Mouse (Mus musculus) heart, postnatal 10 days (tissue): ENCODE data around the gene Stab2. TPM values are rescaled to one million over a fixed set of nuclear protein-coding genes. Genes with fewer than 3 reads are reported as not detected.

Experiments used
- DNase-seq, 2 experiments: peaks; one replicate each; pipeline ENCODE4 v3.0.0; 2021
- intact Hi-C: fragments of 180-260 bp; cut with DNase I; formaldehyde crosslinking; loops from one replicate; pipeline ENCODE4 v1.15.1; 2025
- total RNA-seq, 2 experiments: library from RNA; stranded (reverse); gene quantifications; 2 replicates each; pipeline ENCODE4 v1.2.3; 2021

The Stab2 gene
- under 1 TPM; 0.22 to 0.41 TPM for total RNA-seq

- intact Hi-C loops, result no loop called here
These were observed at the start of gene Stab2 for GRCm38 (mm10) chr10:87007385-87008214. TSS of gene Stab2 (minus strand) at chr10:87008025.

DNA sequence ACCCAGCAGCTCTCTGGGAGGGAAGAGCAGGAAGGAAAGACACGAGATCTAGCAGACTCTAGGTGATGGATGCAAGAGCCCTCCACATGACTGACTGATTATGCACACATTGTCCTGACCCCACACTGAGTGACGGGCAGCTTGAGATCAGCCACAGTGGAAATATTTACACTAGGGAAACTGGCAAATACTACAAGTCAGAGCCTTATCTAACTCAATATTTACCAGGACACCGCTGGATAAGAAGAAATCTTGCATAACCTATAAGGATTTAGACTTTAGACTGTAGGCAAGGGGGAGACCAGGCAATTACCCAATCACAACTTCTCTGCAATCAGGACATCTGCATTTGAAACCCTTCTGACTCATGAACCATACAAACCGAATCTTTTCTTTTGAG, 43.9 kb upstream of the Stab2 start:
- no peak for DNase-seq
- intact Hi-C loops, result no loop called here

More at GRCm38 (mm10) chr10:87007385-87008214, at the start of gene Stab2:
- no peak for DNase-seq

GRCm38 (mm10) chr10:87049179-87049578, 41.4 kb upstream of the Stab2 start:
- intact Hi-C loops, result no loop called here

DNA sequence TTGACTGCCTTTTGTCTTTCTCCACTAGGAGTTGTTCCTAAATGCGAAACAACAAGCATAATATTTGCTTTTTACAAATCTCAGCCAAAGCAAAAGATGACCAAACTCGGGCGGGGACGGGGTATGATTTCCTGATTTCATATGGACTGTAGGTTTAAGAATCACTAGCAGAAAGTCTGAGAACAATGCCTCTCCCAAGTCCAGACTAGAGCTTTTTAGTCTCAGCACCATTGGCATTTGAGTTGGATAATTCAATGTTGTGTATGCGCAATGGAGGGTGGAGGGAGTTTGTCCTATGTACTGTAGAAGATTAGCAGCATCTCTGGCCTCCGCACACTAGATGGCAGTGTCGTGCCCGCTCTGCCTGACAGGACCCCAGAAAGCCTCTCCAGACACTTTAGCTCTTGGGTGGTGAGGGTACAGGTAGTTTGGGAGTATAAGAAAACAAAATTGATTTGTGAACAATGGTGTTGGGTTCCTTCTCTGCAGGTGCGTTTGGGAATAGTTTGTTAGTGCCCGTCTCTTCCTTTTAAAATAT, 39.2 kb upstream of the Stab2 start:
- DNase-seq, result no peak
- intact Hi-C loops, result no loop called here

More at GRCm38 (mm10) chr10:87049179-87049578, 41.4 kb upstream of the Stab2 start:
- no peak for DNase-seq

- DNase-seq, result no peak
- intact Hi-C loops, result no loop called here
These were observed 38.6 kb upstream of the Stab2 start for GRCm38 (mm10) chr10:87046469-87046868.

DNA sequence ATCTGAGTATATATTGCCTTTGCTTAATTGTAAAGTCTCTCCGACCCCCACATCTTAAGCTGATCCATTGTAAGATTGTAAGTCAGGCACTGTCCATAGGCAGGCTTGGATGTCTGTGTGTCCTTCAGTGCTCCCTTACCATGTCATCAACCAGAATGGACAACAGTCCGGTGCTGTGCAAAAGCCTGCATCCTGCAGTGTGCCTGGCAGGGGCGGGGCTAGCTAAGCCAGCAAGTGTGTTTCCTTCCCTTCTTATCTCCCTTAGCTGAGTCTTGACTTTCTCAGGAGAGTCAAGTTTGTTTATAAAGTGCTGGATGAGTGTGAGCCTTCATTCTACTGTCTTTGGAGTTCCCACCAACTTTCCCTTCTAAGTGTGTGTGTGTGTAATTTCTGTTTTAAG, 37.4 kb upstream of the Stab2 start:
- intact Hi-C loops, result no loop called here
- no peak for DNase-seq

DNA sequence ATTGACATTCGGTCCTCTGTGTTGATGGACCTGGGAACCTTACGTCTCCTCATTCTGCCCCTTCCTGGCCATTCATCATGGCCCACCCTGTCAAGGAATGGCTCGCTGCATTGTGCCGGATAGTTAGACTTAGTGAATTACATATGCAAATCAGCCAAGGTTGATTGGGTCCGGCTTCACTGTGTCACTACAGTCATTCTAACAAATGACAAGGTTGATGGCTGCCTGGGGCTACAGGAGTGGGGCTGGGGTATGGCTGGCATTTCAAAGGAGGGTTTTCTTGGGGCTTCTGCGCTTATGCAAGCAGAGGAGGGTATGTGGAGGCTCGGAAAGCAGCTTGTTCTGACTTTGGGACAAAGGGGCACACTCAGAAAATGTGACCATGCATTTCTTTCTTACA, 33.4 kb upstream of the Stab2 start:
- intact Hi-C loops, result no loop called here
- no peak for DNase-seq

DNA sequence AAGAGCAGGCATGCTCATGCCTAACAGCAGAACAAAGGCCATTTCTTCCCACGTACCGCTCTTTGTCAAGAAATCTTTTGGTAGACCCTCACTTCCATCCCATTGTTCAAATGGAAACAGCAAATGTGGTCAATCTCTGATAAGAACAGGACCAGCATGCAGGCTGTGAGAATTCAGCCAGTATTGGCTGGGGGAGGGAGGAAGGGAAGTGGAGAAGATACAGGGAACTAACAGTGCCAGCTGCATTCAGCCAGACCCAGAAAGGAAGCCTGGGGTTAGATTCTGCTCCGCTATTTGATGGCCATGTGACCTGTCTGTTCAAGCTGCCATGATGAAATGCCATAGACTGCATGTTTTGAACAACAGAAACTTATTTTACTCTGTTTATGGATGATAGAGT, 32.0 kb upstream of the Stab2 start:
- intact Hi-C loops, result no loop called here
- DNase-seq, result no peak

GRCm38 (mm10) chr10:87039340-87039739, 31.5 kb upstream of the Stab2 start:
- intact Hi-C loops, result no loop called here
- DNase-seq, result no peak

- no peak for DNase-seq
- intact Hi-C loops, result no loop called here
These were observed 29.2 kb upstream of the Stab2 start for GRCm38 (mm10) chr10:87037062-87037461.

DNA sequence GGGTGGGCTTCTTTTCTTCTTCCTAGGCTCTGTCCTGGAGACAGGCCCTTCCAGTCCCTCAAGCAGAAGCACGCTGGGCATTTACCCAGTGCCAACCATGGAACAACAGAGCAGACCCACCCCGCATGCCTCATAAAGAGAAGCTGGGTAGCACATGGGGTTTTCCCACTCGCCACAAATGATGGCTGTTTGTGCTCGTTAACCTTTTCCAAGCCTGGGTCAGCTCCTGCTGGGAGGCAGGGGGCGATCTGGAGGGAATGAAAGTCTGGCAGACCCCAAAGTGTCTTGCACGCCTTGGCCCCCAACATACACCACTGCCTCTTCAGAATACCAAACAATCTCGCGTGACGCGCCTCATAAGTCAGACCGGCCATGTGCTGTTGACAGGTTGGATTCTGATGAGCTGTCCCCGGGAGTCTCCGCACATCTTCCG, 28.5 kb upstream of the Stab2 start:
- no peak for DNase-seq
- intact Hi-C loops, result no loop called here

GRCm38 (mm10) chr10:87035866-87036265, 28.0 kb upstream of the Stab2 start:
- intact Hi-C loops, result no loop called here
- DNase-seq, result no peak

- no peak for DNase-seq
- intact Hi-C loops, result no loop called here
These were observed 24.9 kb upstream of the Stab2 start for GRCm38 (mm10) chr10:87032768-87033167.

DNA sequence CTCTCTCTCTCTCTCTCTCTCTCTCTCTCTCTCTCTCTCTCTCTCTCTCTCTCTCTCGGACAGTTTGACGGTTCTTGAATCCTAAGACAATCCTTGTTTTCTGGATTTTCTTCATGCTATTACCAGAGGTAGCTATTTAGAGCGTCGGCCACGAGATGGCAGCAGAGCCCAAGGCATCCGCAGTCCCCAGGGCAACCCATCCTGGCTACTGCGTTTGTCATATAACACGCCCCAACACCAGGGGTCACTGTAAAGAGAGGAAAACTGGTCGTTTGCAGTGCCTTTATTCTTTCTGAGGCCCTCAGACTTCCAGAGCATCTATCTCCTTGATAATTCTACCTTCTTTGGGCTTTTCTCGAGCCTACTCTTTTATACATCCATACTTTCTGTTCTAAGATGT, 17.1 kb upstream of the Stab2 start:
- intact Hi-C loops, result loop anchor here (1.0 to 2.0 kb wide), 2 partner anchors 479 to 1302 kb away; no protein-coding TSS in a partner anchor
- DNase-seq, result peak; percentile 81 to 91

- DNase-seq, result peak; percentile 9 to 48
- intact Hi-C loops, result loop anchor here (1.0 kb wide), 1 partner anchor 48 kb away; no protein-coding TSS in a partner anchor
These were observed 12.9 kb upstream of the Stab2 start for GRCm38 (mm10) chr10:87020711-87021110.

DNA sequence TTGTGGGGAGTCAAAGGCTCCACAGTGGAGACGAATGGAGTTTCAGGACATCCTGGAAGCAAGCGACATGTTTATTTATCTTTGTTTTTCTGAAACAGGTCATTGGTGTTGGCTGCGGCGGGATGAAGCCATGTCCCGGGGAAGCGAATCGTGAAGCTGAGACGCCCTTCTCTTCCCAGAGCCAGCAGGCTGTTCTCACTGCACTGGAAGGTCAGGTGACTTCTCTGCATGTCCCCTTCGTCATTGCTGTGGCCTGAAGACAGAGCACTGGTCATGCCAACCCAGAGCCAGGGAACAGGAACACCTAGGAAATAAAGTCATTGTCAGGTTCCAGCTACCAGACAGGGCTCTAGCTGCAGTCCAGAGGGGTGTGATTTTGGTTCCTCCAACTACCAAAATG, 11.1 kb upstream of the Stab2 start:
- DNase-seq, result no peak
- intact Hi-C loops, result no loop called here

DNA sequence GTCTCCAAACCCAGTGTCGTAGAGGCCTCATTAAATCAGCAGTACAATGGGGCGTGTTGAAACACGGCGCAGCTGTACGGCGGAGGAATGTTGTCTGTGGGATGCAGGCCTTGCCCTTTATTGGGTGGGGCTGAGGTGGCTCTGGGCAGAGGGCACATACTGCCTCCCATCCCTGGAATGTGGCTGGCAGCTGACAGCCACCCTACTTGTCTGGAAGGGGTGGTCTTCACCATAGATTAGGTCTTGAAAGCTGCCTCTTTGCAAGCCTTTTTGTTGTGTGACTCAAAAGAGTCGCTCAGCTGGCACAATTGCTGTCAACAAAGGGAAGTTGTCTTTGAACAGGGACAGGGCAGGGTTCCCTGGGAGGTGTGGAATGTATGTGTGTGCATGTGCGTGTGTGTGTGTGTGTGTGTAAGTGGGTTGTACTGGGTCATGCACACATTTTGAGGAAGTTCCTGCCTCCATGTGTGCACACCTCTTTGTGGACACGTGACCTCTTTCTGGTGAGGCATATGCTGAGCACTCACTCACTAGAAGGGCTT, 8.4 kb upstream of the Stab2 start:
- DNase-seq, result no peak
- intact Hi-C loops, result no loop called here

DNA sequence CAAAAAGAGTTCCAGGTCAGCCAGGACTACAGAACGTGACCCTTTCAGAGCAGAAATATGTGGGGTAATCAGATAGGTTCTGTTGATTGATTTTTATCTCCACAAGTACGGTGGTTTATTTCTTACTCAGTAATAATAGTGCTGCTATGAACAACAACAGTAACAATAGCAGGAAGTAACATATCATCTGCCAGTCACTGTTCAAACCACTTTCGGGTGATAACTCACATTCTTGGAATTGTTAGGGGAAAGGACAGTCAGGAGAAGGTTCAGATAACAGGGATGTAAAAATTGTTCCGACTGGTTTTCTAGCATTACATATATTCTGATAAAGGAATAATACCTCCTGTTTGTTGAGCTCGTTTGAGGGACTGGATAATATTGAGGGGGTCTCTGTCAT, 7.6 kb upstream of the Stab2 start:
- no peak for DNase-seq
- intact Hi-C loops, result no loop called here

GRCm38 (mm10) chr10:87014391-87014965, 6.7 kb upstream of the Stab2 start:
- intact Hi-C loops, result no loop called here
- no peak for DNase-seq

DNA sequence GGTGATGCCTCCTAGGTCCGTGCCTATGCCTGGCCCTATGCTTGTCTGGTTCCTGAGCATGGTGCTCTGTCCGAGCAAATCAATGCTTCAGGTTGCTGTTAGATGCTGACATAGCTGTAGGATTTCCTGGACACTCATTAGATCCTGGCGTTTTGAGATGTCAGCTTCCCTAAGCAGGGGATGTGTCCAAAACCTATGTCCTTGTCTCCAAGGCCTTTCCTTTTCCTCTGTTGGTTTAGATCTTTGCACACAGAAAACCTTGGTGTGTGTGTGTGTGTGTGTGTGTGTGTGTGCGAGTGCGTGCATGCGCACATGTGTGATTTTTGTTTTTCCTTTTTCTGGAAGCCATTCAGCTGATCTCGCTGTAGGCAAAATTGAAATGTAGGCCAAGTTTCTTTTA, 4.3 kb upstream of the Stab2 start:
- no peak for DNase-seq
- intact Hi-C loops, result no loop called here

DNA sequence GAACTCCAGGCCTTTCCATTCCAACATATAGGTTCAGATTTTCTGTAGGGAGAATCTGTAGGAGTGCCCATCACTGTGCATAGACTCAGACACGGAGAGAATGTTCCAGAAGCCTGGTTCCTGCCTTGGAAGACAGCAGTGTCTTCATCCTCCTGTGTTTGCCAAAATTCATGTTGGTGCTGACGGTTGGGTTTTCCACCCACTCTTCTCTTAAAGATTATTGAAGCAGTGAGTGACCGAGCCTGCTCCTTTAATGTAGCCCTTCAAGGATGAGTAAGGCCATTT, 332 bp upstream of the Stab2 start:
- intact Hi-C loops, result no loop called here
- DNase-seq, result no peak
